Mouse (Mus musculus): ENCODE data around the gene Stn1. TPM values are rescaled to one million over a fixed set of nuclear protein-coding genes. Genes with fewer than 3 reads are reported as not detected.
A peak's percentile ranks its signal among the peaks of the same experiment; 100 is the strongest.

Gene Stn1
- polyA plus RNA-seq, 2 experiments, result 6.4 to 8.1 TPM

DNA sequence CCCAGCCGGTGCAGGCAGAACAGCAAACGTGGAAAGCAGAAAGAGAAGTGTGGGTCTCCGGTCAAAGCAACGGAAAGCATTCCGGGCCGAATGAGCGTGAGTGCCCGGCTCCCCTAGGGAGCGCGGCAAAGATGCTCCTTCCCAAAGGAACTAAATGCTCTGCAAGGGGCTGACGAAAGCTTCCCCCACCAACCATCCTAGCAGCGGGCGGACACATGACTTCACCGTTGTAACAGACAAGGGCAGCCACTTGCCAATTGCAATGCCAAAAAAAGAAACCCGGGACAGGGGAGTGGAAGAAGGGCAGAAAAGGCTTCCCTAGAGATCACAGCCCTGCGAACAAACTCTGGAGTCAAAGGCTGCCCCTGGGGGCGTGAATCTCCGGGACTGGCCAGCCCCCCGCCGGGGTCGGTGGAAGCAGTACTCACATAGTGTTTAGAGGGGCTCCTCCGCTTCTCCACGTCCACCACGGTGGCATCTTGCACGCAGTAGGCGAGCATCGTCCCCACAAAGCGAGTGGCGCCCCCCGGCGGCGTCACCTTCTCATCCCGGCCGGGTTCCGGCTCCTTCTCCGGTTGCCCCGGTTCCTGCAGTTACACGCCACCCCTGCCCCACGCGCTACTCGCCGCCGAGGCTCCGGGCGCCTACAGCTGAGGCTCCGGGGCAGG, 73.5 kb downstream of the Stn1 start:
- Histone ChIP-seq H3K27ac (no peak overlapping the region), H3K36me3 (replicated peaks; ENCODE audit: control insufficient read depth, insufficient read depth, low read depth) (no peaks in the 10 kb centered on the region), H3K4me1 (replicated peaks; ENCODE audit: control insufficient read depth in 2 of 2, insufficient read depth in 2 of 2, low read length in 1 of 2) (peaks cover 9 to 31% of the 10 kb centered on the region in 2 experiments), H3K4me3 (ENCODE audit: insufficient read depth in 1 of 2, low read depth in 2 of 2, low read length in 2 of 2) (peak overlapping the region; percentile 71 to 77), H3K9ac (replicated peaks) (peak overlapping the region; percentile 68), H3K27me3 (ENCODE audit: control insufficient read depth, insufficient read depth, low read length) (peaks cover 29% of the 10 kb centered on the region), H3K4me2 (ENCODE audit: low read depth) (peak overlapping the region; percentile 87), H3K9me3 (ENCODE audit: control insufficient read depth, low read length) (no peaks in the 10 kb centered on the region; the same call in 1 of the 2 replicates)
- peak in 1 of 3 experiments; percentile 39 for DNase-seq (ENCODE audit: low read depth in 3 of 3, low spot score in 3 of 3)
- under 1% methylated on average over 46 of the region's 46 CpGs for WGBS (ENCODE audit: insufficient replicate concordance)
- TF ChIP-seq CTCF (IDR thresholded peaks at IDR 0.05; ENCODE audit: low read depth), result peak; percentile 88
- TF ChIP-seq EP300 (IDR thresholded peaks at IDR 0.05; ENCODE audit: low read depth), result no peak
- peak; percentile 71 for ATAC-seq (ENCODE audit: insufficient read depth)

DNA sequence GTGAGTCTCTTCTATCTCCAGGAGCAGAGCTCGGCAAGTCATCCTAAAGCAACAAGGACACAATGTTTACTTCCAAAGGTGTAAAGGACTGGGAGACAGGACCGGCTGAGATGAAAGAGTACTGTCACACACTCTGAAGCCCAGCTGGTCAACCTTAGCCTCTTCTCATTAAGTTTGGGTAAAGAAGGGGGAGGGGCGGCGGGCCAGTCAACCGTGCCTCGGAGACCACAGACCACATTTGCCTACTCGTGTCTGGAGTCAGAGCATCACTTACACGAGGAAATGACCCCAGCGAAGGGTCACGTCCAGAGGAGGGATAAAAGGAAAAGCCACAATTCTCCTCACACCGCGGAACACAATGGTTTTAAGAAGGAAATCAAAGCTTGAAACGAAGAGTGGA, 74.1 kb downstream of the Stn1 start:
- H3K27ac ChIP-seq, result no peak overlapping the region

DNA sequence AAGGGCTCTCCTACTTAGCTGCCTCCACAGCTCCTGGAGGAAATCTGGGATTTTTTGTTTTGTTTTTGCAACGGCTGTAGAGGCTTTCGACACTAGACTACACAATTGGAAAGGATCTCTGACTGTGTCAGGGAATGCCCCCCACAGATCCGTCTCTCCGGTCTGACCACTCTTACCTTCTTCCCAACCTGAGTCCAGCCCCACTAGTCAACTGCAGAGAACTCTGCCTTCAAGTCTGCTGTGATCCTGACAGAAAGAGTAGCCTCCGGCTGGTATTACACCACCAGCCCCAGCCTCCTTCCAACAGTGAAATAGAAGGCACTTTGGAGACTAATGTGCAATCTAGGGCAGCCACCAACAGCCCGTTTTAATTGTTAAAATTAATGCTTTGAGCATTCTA, 74.6 kb downstream of the Stn1 start:
- Histone ChIP-seq H3K27ac (no peak overlapping the region), H3K4me1 (replicated peaks; ENCODE audit: control insufficient read depth in 2 of 2, insufficient read depth in 2 of 2, low read length in 1 of 2) (peaks cover 4 to 32% of the 10 kb centered on the region in 2 experiments; a peak in 3 of 4 replicates), H3K36me3 (replicated peaks; ENCODE audit: control insufficient read depth, insufficient read depth, low read depth) (no peaks in the 10 kb centered on the region), H3K4me2 (ENCODE audit: low read depth) (peak overlapping the region; percentile 87), H3K4me3 (ENCODE audit: insufficient read depth in 1 of 2, low read depth in 2 of 2, low read length in 2 of 2) (peak overlapping the region; percentile 29 to 71; a peak in 3 of 4 replicates), H3K9me3 (ENCODE audit: control insufficient read depth, low read length) (no peaks in the 10 kb centered on the region; the same call in 1 of the 2 replicates), H3K9ac (replicated peaks) (peak overlapping the region; percentile 18; the same call in 1 of the 2 replicates), H3K27me3 (ENCODE audit: control insufficient read depth, insufficient read depth, low read length) (peaks cover 29% of the 10 kb centered on the region)
- no peak for ATAC-seq (ENCODE audit: insufficient read depth)
- WGBS (ENCODE audit: insufficient replicate concordance), result 50% methylated on average over 6 of the region's 6 CpGs
- DNase-seq (ENCODE audit: low read depth in 3 of 3, low spot score in 3 of 3), result no peak
- TF ChIP-seq CTCF (IDR thresholded peaks at IDR 0.05; ENCODE audit: low read depth) (no peak), EP300 (IDR thresholded peaks at IDR 0.05; ENCODE audit: low read depth) (no peak)

More for the DNA sequence above, 74.1 kb downstream of the Stn1 start:
- peak overlapping the region; percentile 71 to 77 for H3K4me3 ChIP-seq (ENCODE audit: insufficient read depth in 1 of 2, low read depth in 2 of 2, low read length in 2 of 2)
- ATAC-seq (ENCODE audit: insufficient read depth) (no peak), DNase-seq (ENCODE audit: low read depth in 3 of 3, low spot score in 3 of 3) (no peak)
- H3K27me3 ChIP-seq (ENCODE audit: control insufficient read depth, insufficient read depth, low read length), result peaks cover 29% of the 10 kb centered on the region
- peak overlapping the region; percentile 68 for H3K9ac ChIP-seq (replicated peaks)
- no peaks in the 10 kb centered on the region; the same call in 1 of the 2 replicates for H3K9me3 ChIP-seq (ENCODE audit: control insufficient read depth, low read length)
- TF ChIP-seq EP300 (IDR thresholded peaks at IDR 0.05; ENCODE audit: low read depth) (no peak), CTCF (IDR thresholded peaks at IDR 0.05; ENCODE audit: low read depth) (no peak)
- H3K4me1 ChIP-seq (replicated peaks; ENCODE audit: control insufficient read depth in 2 of 2, insufficient read depth in 2 of 2, low read length in 1 of 2), result peaks cover 4 to 30% of the 10 kb centered on the region in 2 experiments
- H3K36me3 ChIP-seq (replicated peaks; ENCODE audit: control insufficient read depth, insufficient read depth, low read depth), result no peaks in the 10 kb centered on the region
- 6% methylated on average over 13 of the region's 13 CpGs for WGBS (ENCODE audit: insufficient replicate concordance)
- peak overlapping the region; percentile 87 for H3K4me2 ChIP-seq (ENCODE audit: low read depth)

DNA sequence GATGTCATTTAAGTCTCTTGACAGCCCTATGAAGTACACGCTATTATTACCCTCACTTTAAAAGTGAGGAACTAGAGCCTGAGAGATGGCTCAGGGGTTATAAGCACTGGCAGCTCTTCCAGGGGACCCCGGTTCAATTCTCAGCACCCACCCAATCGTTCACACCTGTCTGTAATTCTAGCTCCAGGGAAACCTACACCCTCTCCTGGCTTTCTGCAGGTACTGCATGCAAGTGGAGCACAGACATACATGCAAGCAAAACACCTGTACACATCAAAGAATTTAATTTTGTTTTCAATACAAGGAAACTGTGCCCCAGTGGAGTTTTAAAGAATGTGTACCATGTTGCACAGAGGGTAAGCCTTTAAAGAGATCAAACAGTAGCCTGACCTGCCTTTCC, 75.5 kb downstream of the Stn1 start:
- TF ChIP-seq EP300 (IDR thresholded peaks at IDR 0.05; ENCODE audit: low read depth) (no peak), CTCF (IDR thresholded peaks at IDR 0.05; ENCODE audit: low read depth) (peak; percentile 46; the same call in 1 of the 2 replicates)
- Histone ChIP-seq H3K4me1 (replicated peaks; ENCODE audit: control insufficient read depth in 2 of 2, insufficient read depth in 2 of 2, low read length in 1 of 2) (peaks cover 4 to 40% of the 10 kb centered on the region in 2 experiments; a peak in 3 of 4 replicates), H3K4me2 (ENCODE audit: low read depth) (no peak overlapping the region), H3K36me3 (replicated peaks; ENCODE audit: control insufficient read depth, insufficient read depth, low read depth) (no peaks in the 10 kb centered on the region), H3K27me3 (ENCODE audit: control insufficient read depth, insufficient read depth, low read length) (peaks cover 29% of the 10 kb centered on the region), H3K9ac (replicated peaks) (no peak overlapping the region), H3K9me3 (ENCODE audit: control insufficient read depth, low read length) (no peaks in the 10 kb centered on the region; the same call in 1 of the 2 replicates), H3K4me3 (ENCODE audit: insufficient read depth in 1 of 2, low read depth in 2 of 2, low read length in 2 of 2) (no peak overlapping the region), H3K27ac (no peak overlapping the region)
- DNase-seq (ENCODE audit: low read depth in 3 of 3, low spot score in 3 of 3), result no peak
- ATAC-seq (ENCODE audit: insufficient read depth), result no peak
- 84% methylated on average over 3 of the region's 3 CpGs for WGBS (ENCODE audit: insufficient replicate concordance)

DNA sequence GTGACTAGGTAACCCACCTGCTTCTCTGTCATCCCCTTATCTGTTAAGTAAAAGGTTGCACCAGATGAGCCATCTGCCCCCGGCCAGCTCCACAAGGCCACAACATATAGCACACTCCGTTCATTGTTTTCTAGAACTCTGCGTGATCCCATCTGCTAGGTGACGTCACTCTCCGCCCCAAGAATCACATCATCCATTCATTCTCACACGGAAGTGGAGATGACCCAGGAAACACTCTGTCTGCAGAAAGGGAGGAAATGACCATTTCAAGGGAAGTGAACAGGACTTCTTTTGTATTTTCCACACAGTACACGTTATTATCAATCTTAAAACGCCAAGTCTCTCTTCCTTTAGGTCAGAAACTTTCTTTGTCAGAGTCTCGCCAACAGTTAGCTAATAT, 75.9 kb downstream of the Stn1 start:
- Histone ChIP-seq H3K9me3 (ENCODE audit: control insufficient read depth, low read length) (no peaks in the 10 kb centered on the region; the same call in 1 of the 2 replicates), H3K27me3 (ENCODE audit: control insufficient read depth, insufficient read depth, low read length) (peaks cover 29% of the 10 kb centered on the region), H3K9ac (replicated peaks) (no peak overlapping the region), H3K27ac (no peak overlapping the region), H3K36me3 (replicated peaks; ENCODE audit: control insufficient read depth, insufficient read depth, low read depth) (no peaks in the 10 kb centered on the region), H3K4me3 (ENCODE audit: insufficient read depth in 1 of 2, low read depth in 2 of 2, low read length in 2 of 2) (no peak overlapping the region), H3K4me1 (replicated peaks; ENCODE audit: control insufficient read depth in 2 of 2, insufficient read depth in 2 of 2, low read length in 1 of 2) (peaks cover 4 to 41% of the 10 kb centered on the region in 2 experiments; a peak in 3 of 4 replicates), H3K4me2 (ENCODE audit: low read depth) (no peak overlapping the region)
- ATAC-seq (ENCODE audit: insufficient read depth) (no peak), DNase-seq (ENCODE audit: low read depth in 3 of 3, low spot score in 3 of 3) (no peak)
- TF ChIP-seq CTCF (IDR thresholded peaks at IDR 0.05; ENCODE audit: low read depth), result no peak
- no peak for TF ChIP-seq EP300 (IDR thresholded peaks at IDR 0.05; ENCODE audit: low read depth)
- WGBS (ENCODE audit: insufficient replicate concordance), result 68% methylated on average over 9 of the region's 9 CpGs

Measured in liver, embryonic 14.5 days (tissue).